Mouse (Mus musculus) forebrain, postnatal 0 days (tissue): ENCODE data around the gene 1810062G17Rik. TPM values are rescaled to one million over a fixed set of nuclear protein-coding genes. Genes with fewer than 3 reads are reported as not detected.

Source experiments
- ATAC-seq: fragments of 200-750 bp; cut with Nextera tagmentation; 2 replicates; pipeline ENCODE4 v1.8.0; 2017; ENCODE audit warnings: mild to moderate bottlenecking, moderate library complexity
- DNase-seq: peaks from one replicate; pipeline ENCODE4 v3.0.0-alpha.2; 2015
- H3K27ac ChIP-seq: fragments of 300-500 bp; sonication (generic); 2 replicates; pipeline ENCODE4 v1.5.1; 2014; ENCODE audit warnings: low read depth, mild to moderate bottlenecking, antibody characterized with exemption, low read length, moderate library complexity, mixed read lengths
- H3K27me3 ChIP-seq: fragments of 300-500 bp; sonication (generic); 2 replicates; pipeline ENCODE4 v1.6.1; 2014; ENCODE audit warnings: mild to moderate bottlenecking, low read length, mixed read lengths; ENCODE audit not compliant: insufficient read depth
- H3K36me3 ChIP-seq: fragments of 300-500 bp; sonication (generic); 2 replicates; pipeline ENCODE4 v1.6.1; 2014; ENCODE audit warnings: mild to moderate bottlenecking, moderate library complexity; ENCODE audit not compliant: insufficient read depth
- H3K4me1 ChIP-seq: fragments of 300-500 bp; sonication (generic); 2 replicates; pipeline ENCODE4 v1.6.1; 2014; ENCODE audit warnings: antibody characterized with exemption; ENCODE audit not compliant: insufficient read depth
- H3K4me2 ChIP-seq: fragments of 300-500 bp; sonication (generic); 2 replicates; pipeline ENCODE4 v1.6.1; 2014; ENCODE audit warnings: low read depth, mild to moderate bottlenecking, moderate library complexity
- H3K4me3 ChIP-seq: fragments of 300-500 bp; sonication (generic); 2 replicates; pipeline ENCODE4 v1.5.1; 2014; ENCODE audit warnings: low read depth, low read length, mixed read lengths
- H3K9ac ChIP-seq: fragments of 300-500 bp; sonication (generic); 2 replicates; pipeline ENCODE4 v1.6.1; 2014; ENCODE audit warnings: mild to moderate bottlenecking
- H3K9me3 ChIP-seq: fragments of 300-500 bp; sonication (generic); 2 replicates; pipeline ENCODE4 v1.6.1; 2016; ENCODE audit warnings: low read length
- CTCF ChIP-seq: sonication (generic); IDR thresholded peaks from 2 replicates; pipeline ENCODE4 v1.5.1; 2016; ENCODE audit warnings: antibody characterized with exemption, control low read depth, low read depth
- WGBS: fragments of 180-500 bp; shearing (Covaris S2); extraction: QIAGEN DNeasy Blood & Tissue Kit; methylation state at CpG from one replicate; pipeline ENCODE4 v1.1.7; 2014; 5-methylcytosine and 5-hydroxymethylcytosine counted together
- polyA plus RNA-seq: library from polyadenylated mRNA; unstranded; fragments of >200 nt; fragmentation: Nextera tagmentation; extraction: Ambion mirVana; gene quantifications from 2 replicates; pipeline ENCODE4 v1.2.1, GENCODE M21; 2015
- total RNA-seq: library from RNA; depleted of rRNA; stranded (reverse); fragments of >200 nt; gene quantifications from 2 replicates; pipeline ENCODE4 v1.2.3, GENCODE M21; 2014

1810062G17Rik gene
- total and polyA plus RNA-seq, 2 experiments from 2014 or later, result 0.69 TPM; not detected in 1

DNA sequence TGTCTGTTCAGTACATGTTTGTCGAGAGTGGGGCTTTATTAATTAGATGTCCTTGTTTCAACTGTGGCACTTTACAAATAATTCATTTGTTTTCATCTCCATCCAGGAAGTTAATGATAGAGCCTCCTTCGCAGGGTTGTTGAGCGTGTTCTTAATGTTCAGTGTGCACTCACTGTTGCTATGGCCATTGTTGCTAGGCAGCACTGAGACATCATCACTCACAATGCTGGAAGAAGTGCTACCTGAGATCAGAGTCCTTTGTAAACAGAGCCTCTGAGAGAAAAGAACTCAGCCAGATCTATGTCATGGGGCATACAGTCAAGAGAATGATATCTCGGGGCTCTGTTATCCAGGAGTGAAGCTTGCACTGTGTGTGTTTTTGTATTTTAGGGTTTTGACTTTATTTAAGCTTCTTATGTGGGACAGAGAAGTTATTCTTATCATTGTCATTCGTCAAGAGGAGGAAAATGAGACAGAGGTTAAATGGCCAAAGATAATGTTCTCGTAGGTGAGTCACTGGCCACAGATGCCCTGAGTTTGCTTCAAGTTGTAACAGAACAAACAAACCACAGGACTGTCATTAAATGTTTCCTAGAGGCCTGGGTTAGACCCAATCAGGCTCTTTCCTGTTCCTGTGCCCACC lies 18.0 kb downstream of the 1810062G17Rik start:
- no peak for TF ChIP-seq CTCF
- Histone ChIP-seq H3K27me3 (no peaks in the 10 kb centered on the region), H3K4me3 (no peak overlapping the region), H3K4me2 (no peak overlapping the region), H3K27ac (no peak overlapping the region), H3K9me3 (no peaks in the 10 kb centered on the region), H3K36me3 (no peaks in the 10 kb centered on the region), H3K4me1 (no peaks in the 10 kb centered on the region), H3K9ac (no peak overlapping the region)
- DNase-seq, result no peak
- 52% methylated on average over 6 of the region's 6 CpGs for WGBS
- peak; percentile 69; the same call in 1 of the 2 replicates for ATAC-seq

DNA sequence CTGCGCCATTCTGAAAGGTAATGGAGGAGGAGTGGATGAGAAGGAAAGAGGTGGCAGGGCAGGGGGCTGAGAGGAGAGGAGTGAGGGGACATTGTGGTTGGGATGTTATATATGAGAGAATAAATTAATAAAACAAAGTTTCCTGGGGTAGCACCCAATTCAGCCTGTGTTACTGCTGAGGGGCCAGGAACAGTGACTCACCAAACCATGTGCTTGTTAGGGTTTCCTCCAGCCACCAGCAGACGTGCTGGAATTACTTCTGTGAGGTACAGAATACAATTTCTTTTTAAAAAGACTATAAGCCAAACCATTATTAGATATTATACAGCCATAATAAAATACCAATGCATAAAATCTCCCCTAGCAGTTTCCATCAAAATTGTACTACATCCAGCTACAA lies 18.9 kb downstream of the 1810062G17Rik start:
- no peak for DNase-seq
- Histone ChIP-seq H3K9me3 (no peaks in the 10 kb centered on the region), H3K9ac (no peak overlapping the region), H3K27me3 (no peaks in the 10 kb centered on the region), H3K4me1 (no peaks in the 10 kb centered on the region), H3K27ac (no peak overlapping the region), H3K4me2 (no peak overlapping the region), H3K4me3 (no peak overlapping the region), H3K36me3 (no peaks in the 10 kb centered on the region)
- ATAC-seq, result no peak
- WGBS, result 83% methylated on average over 2 of the region's 2 CpGs
- no peak for TF ChIP-seq CTCF

DNA sequence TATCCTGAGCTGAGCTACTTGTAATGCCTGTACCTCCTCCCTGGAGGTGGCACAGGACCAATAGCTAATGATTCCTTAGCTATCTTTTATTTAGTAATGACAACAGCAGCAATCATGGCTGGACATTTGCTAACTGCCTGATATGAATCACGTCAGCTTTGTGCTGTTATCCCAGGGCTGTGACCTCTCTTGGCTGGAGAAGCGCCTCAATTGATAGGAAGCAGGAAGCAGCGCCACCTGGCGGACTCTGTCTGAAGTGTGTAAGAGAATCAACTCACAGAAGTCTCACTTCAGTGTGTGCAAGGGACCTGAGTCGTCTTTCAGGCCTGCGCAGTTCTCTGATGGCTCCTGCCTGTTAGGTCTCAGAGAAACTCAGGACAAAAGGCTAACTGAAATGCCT lies 19.7 kb downstream of the 1810062G17Rik start:
- H3K36me3 ChIP-seq, result no peaks in the 10 kb centered on the region
- DNase-seq, result peak; percentile 87
- WGBS, result 6% methylated on average over 6 of the region's 6 CpGs

DNA sequence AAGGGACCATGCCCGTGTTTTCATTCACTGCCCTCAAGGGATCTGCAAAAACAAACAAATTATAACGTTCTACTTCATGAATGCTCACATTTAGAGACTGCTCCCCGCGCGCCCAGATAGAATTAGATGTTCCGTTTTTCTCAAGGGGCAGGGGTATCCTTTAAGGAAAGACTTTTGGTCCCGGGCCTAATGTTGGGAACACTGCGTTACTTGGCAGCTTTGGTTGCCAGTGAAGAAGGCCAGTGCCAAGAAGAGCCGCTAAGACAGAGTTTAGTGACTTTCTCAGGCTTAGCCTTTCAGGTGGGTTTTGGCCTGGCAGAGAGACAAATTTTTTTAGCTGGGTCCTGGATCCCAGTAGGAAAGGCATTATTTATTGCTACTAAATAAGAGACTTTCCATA lies 20.5 kb downstream of the 1810062G17Rik start:
- Histone ChIP-seq H3K9ac (no peak overlapping the region), H3K4me3 (no peak overlapping the region), H3K27me3 (no peaks in the 10 kb centered on the region), H3K9me3 (no peaks in the 10 kb centered on the region), H3K4me2 (no peak overlapping the region), H3K36me3 (no peaks in the 10 kb centered on the region), H3K4me1 (no peaks in the 10 kb centered on the region), H3K27ac (no peak overlapping the region)
- ATAC-seq, result no peak
- 79% methylated on average over 9 of the region's 9 CpGs for WGBS
- no peak for DNase-seq
- no peak for TF ChIP-seq CTCF

More for the DNA sequence above, 19.7 kb downstream of the 1810062G17Rik start:
- Histone ChIP-seq H3K4me1 (no peaks in the 10 kb centered on the region), H3K9me3 (no peaks in the 10 kb centered on the region), H3K27me3 (no peaks in the 10 kb centered on the region), H3K4me3 (no peak overlapping the region), H3K27ac (no peak overlapping the region), H3K9ac (no peak overlapping the region), H3K4me2 (no peak overlapping the region)
- TF ChIP-seq CTCF, result peak; percentile 94
- peak; percentile 75 for ATAC-seq

DNA sequence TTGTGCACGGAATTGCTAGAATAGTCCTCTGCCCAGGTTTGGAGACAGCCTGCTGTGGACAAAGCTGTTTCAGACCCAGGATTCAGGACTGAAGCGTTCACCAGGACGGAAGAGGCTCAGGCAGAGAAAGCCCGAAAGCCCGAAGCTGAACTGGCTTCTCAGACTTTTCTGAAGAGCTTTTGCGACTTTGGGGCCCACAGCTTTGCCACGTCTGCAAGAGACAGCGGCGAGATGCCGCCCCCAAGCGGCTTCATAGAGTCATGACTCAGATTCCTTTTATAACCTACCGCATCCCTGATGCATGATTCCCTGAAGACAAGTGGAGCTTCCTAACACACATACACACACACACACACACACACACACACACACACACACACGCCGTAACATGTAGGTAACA lies 21.0 kb downstream of the 1810062G17Rik start:
- WGBS, result 15% methylated on average over 14 of the region's 14 CpGs
- ATAC-seq (peak; percentile 77), DNase-seq (peak; percentile 83)
- Histone ChIP-seq H3K9ac (no peak overlapping the region), H3K4me1 (no peaks in the 10 kb centered on the region), H3K36me3 (no peaks in the 10 kb centered on the region), H3K9me3 (no peaks in the 10 kb centered on the region), H3K27ac (no peak overlapping the region), H3K4me2 (no peak overlapping the region), H3K4me3 (no peak overlapping the region), H3K27me3 (no peaks in the 10 kb centered on the region)
- TF ChIP-seq CTCF, result peak; percentile 74

DNA sequence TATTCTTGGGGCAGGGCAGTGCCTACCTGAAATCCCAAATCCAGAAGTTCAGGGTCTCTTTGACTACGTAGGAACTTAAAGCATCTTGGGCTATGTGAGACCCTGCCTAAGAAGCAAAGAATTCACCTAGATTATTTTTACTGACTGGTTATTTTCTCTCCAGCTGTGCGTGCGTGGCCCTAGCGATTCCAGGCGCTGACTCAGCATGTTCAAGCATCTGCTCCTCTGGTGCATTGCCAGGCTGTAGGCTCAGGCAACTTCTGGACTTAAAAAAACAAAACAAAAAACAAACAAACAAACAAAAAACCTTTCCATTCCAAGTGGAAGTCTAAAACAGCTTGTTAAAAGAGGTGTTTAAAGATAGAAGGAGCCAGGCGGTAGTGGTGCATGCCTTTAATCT lies 22.5 kb downstream of the 1810062G17Rik start:
- ATAC-seq (no peak), DNase-seq (no peak)
- no peak overlapping the region for H3K4me3 ChIP-seq
- no peaks in the 10 kb centered on the region for H3K4me1 ChIP-seq
- H3K9ac ChIP-seq, result no peak overlapping the region
- H3K9me3 ChIP-seq, result no peaks in the 10 kb centered on the region
- no peak for TF ChIP-seq CTCF
- H3K4me2 ChIP-seq, result no peak overlapping the region
- no peaks in the 10 kb centered on the region for H3K27me3 ChIP-seq
- H3K27ac ChIP-seq, result no peak overlapping the region
- H3K36me3 ChIP-seq, result no peaks in the 10 kb centered on the region
- WGBS, result 83% methylated on average over 6 of the region's 6 CpGs

DNA sequence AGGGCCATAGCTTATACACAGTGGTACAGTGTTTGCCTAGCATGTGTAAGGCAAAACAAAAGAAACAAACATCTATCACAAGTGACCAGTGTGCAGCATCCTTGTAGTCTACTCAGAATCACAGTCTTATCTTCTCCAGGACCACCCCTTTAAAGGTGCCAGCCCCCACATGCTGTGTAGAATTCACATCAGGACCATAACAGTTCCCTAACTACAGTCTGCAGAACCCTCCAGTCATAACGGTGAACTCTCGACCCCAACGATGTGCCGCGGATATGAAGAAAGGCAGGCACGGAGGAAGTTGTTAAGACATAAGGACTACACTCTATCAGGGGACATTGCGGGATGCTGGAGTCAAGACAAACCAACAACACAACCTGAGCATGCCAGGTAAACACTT lies 23.7 kb downstream of the 1810062G17Rik start:
- Histone ChIP-seq H3K9me3 (no peaks in the 10 kb centered on the region), H3K36me3 (no peaks in the 10 kb centered on the region), H3K4me1 (no peaks in the 10 kb centered on the region), H3K4me2 (no peak overlapping the region), H3K27ac (no peak overlapping the region), H3K27me3 (no peaks in the 10 kb centered on the region), H3K9ac (no peak overlapping the region), H3K4me3 (no peak overlapping the region)
- WGBS, result 94% methylated on average over 7 of the region's 7 CpGs
- DNase-seq (no peak), ATAC-seq (no peak)
- no peak for TF ChIP-seq CTCF
